Mouse (Mus musculus): Measurements from ENCODE around the gene Lyzl4. TPM values are rescaled to one million over a fixed set of nuclear protein-coding genes. Genes with fewer than 3 reads are reported as not detected.

Lyzl4 gene
- total and polyA plus RNA-seq, 3 experiments: not detected

DNA sequence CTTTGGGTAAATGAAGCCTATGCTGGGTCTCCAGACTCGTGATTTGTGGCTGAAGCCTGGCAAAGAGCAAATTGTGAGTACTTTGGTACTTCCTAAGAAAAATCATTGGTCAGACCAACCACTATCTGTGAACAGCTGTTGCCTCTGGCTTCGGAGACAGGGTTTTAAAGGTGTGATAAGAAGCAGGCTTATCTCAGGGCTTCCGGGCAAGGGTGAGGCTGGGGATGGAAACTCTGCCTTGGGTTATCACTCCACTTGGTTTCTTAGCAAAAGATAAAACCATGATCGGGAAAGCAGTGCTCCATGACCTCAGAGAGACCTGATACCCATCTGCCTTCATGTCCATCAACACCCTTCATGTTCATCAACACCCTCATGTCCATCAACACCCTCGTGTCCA lies 92.9 kb downstream of the Lyzl4 start:
- H3K4me1 ChIP-seq (ENCODE audit: control insufficient read depth in 1 of 2, insufficient read depth in 2 of 2, low read length in 2 of 2): peaks cover 0 to 10% of the 10 kb centered on the region in 2 experiments; a peak in 2 of 4 replicates
- TF ChIP-seq EP300 (IDR thresholded peaks at IDR 0.05; ENCODE audit: low read depth in 1 of 2, low read length in 2 of 2): peak; percentile 32 to 37; a peak in 2 of 4 replicates
- peak; percentile 43; the same call in 1 of the 2 replicates for TF ChIP-seq ETS1 (IDR thresholded peaks at IDR 0.05; ENCODE audit: low read depth, low read length)
- TF ChIP-seq MAFK (IDR thresholded peaks at IDR 0.05; ENCODE audit: borderline replicate concordance, low read depth, low read length): no peak
- TF ChIP-seq BHLHE40 (IDR thresholded peaks at IDR 0.05; ENCODE audit: borderline replicate concordance, low read depth, low read length): no peak
- no peak for TF ChIP-seq SIN3A (IDR thresholded peaks at IDR 0.05; ENCODE audit: low read length)
- TF ChIP-seq ZMIZ1 (IDR thresholded peaks at IDR 0.05; ENCODE audit: low read depth, low read length): no peak
- no peak for TF ChIP-seq MAZ (IDR thresholded peaks at IDR 0.05; ENCODE audit: low read depth, low read length)
- peak; percentile 47; the same call in 1 of the 2 replicates for TF ChIP-seq RCOR1 (IDR thresholded peaks at IDR 0.05; ENCODE audit: low read depth, low read length)
- no peak for TF ChIP-seq HCFC1 (IDR thresholded peaks at IDR 0.05; ENCODE audit: low read depth, low read length)
- TF ChIP-seq USF2 (IDR thresholded peaks at IDR 0.05; ENCODE audit: borderline replicate concordance in 1 of 2, insufficient read depth in 1 of 2, low read depth in 1 of 2, low read length in 2 of 2): no peak
- no peak for TF ChIP-seq MXI1 (IDR thresholded peaks at IDR 0.05; ENCODE audit: low read depth, low read length)
- no peak for TF ChIP-seq CHD1 (IDR thresholded peaks at IDR 0.05; ENCODE audit: low read depth, low read length)
- no peak for TF ChIP-seq POLR2AphosphoS5 (IDR thresholded peaks at IDR 0.05; ENCODE audit: borderline replicate concordance, low read depth, low read length)
- TF ChIP-seq TAL1 (IDR thresholded peaks at IDR 0.05; ENCODE audit: low read length): 0 out of 2 replicates have a peak, but pooled peaks have one; percentile 7
- TF ChIP-seq CHD2 (IDR thresholded peaks at IDR 0.05; ENCODE audit: low read length): no peak
- no peak for TF ChIP-seq POLR2A (IDR thresholded peaks at IDR 0.05; ENCODE audit: control insufficient read depth in 1 of 2, insufficient read depth in 1 of 2, low read depth in 1 of 2, low read length in 2 of 2, poor library complexity in 1 of 2)
- peak; percentile 51; the same call in 1 of the 2 replicates for TF ChIP-seq TCF12 (IDR thresholded peaks at IDR 0.05; ENCODE audit: low read depth, low read length)
- peak; percentile 61 for TF ChIP-seq GATA1 (IDR thresholded peaks at IDR 0.05; ENCODE audit: low read depth, low read length)
- no peaks in the 10 kb centered on the region for H3K79me2 ChIP-seq (ENCODE audit: control insufficient read depth, insufficient read depth, low read length, poor library complexity)
- no peaks in the 10 kb centered on the region for H3K36me3 ChIP-seq (ENCODE audit: control insufficient read depth in 1 of 2, insufficient read depth in 2 of 2, low read length in 2 of 2)
- H3K27ac ChIP-seq (ENCODE audit: control insufficient read depth, low read depth, low read length): no peak overlapping the region
- peak; percentile 9 for DNase-seq (ENCODE audit: low read depth, low spot score)
- no peaks in the 10 kb centered on the region for H3K9me3 ChIP-seq (replicated peaks; ENCODE audit: insufficient read depth, low read length)
- H3K4me3 ChIP-seq (ENCODE audit: control insufficient read depth in 1 of 2, insufficient read depth in 1 of 2, low read depth in 2 of 2, low read length in 2 of 2): no peak overlapping the region
- H3K9ac ChIP-seq (ENCODE audit: control insufficient read depth, low read depth, low read length, poor library complexity, severe bottlenecking): no peak overlapping the region
- peaks cover 0 to 1% of the 10 kb centered on the region in 2 experiments; a peak in 1 of 4 replicates for H3K27me3 ChIP-seq (ENCODE audit: control insufficient read depth in 1 of 2, insufficient read depth in 2 of 2, low read length in 2 of 2)

DNA sequence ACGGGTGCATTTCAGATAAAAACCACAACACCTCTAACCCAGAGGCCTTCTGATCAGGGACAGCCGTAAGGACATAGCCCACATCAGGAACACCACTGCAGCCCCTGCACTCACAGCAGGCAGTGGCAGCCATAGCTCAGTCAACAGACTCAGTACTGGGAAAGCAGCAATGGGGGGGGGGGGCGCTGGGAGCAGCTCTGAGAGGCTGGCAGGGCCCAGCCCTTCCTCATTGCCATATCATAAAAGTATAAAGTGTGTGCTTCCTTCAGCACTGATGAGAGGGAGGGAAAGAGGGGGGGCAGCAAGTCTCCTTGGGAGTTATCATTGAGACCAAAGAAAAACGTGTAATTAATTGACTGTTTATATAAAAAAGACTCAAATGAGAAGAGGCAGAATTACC lies 94.5 kb downstream of the Lyzl4 start:
- no peak overlapping the region for H3K27ac ChIP-seq (ENCODE audit: control insufficient read depth, low read depth, low read length)
- H3K9ac ChIP-seq (ENCODE audit: control insufficient read depth, low read depth, low read length, poor library complexity, severe bottlenecking): no peak overlapping the region
- H3K79me2 ChIP-seq (ENCODE audit: control insufficient read depth, insufficient read depth, low read length, poor library complexity): no peaks in the 10 kb centered on the region
- H3K9me3 ChIP-seq (replicated peaks; ENCODE audit: insufficient read depth, low read length): no peaks in the 10 kb centered on the region
- no peak for DNase-seq (ENCODE audit: low read depth, low spot score)
- no peaks in the 10 kb centered on the region for H3K36me3 ChIP-seq (ENCODE audit: control insufficient read depth in 1 of 2, insufficient read depth in 2 of 2, low read length in 2 of 2)
- TF ChIP-seq SIN3A (IDR thresholded peaks at IDR 0.05; ENCODE audit: low read length): no peak
- no peak for TF ChIP-seq TAL1 (IDR thresholded peaks at IDR 0.05; ENCODE audit: low read length)
- TF ChIP-seq CHD2 (IDR thresholded peaks at IDR 0.05; ENCODE audit: low read length): no peak
- TF ChIP-seq MYB (IDR thresholded peaks at IDR 0.05; ENCODE audit: low read depth, low read length): no peak
- no peak for TF ChIP-seq NELFE (IDR thresholded peaks at IDR 0.05; ENCODE audit: low read depth, low read length)
- TF ChIP-seq USF2 (IDR thresholded peaks at IDR 0.05; ENCODE audit: borderline replicate concordance in 1 of 2, insufficient read depth in 1 of 2, low read depth in 1 of 2, low read length in 2 of 2): no peak
- no peak for TF ChIP-seq POLR2AphosphoS5 (IDR thresholded peaks at IDR 0.05; ENCODE audit: borderline replicate concordance, low read depth, low read length)
- TF ChIP-seq POLR2AphosphoS2 (IDR thresholded peaks at IDR 0.05; ENCODE audit: low read length): no peak
- no peak for TF ChIP-seq SMC3 (IDR thresholded peaks at IDR 0.05; ENCODE audit: low read depth, low read length)
- TF ChIP-seq JUND (IDR thresholded peaks at IDR 0.05; ENCODE audit: low read depth, low read length): no peak
- no peak for TF ChIP-seq TBP (IDR thresholded peaks at IDR 0.05; ENCODE audit: low read depth, low read length)
- no peak for TF ChIP-seq ZKSCAN1 (IDR thresholded peaks at IDR 0.05; ENCODE audit: low read depth, low read length)
- TF ChIP-seq CTCF (IDR thresholded peaks at IDR 0.05 in 2 of 3, conservative IDR thresholded peaks at IDR 0.05 in 1 of 3; ENCODE audit: control insufficient read depth in 1 of 3, insufficient read depth in 1 of 3, low read depth in 2 of 3, low read length in 3 of 3, poor library complexity in 1 of 3, severe bottlenecking in 1 of 3): no peak
- TF ChIP-seq ETS1 (IDR thresholded peaks at IDR 0.05; ENCODE audit: low read depth, low read length): no peak
- no peak for TF ChIP-seq EP300 (IDR thresholded peaks at IDR 0.05; ENCODE audit: low read depth in 1 of 2, low read length in 2 of 2)
- no peak for TF ChIP-seq ZMIZ1 (IDR thresholded peaks at IDR 0.05; ENCODE audit: low read depth, low read length)
- peaks cover 0 to 1% of the 10 kb centered on the region in 2 experiments; a peak in 1 of 4 replicates for H3K27me3 ChIP-seq (ENCODE audit: control insufficient read depth in 1 of 2, insufficient read depth in 2 of 2, low read length in 2 of 2)
- peaks cover 0 to 10% of the 10 kb centered on the region in 2 experiments; a peak in 2 of 4 replicates for H3K4me1 ChIP-seq (ENCODE audit: control insufficient read depth in 1 of 2, insufficient read depth in 2 of 2, low read length in 2 of 2)
- H3K4me3 ChIP-seq (ENCODE audit: control insufficient read depth in 1 of 2, insufficient read depth in 1 of 2, low read depth in 2 of 2, low read length in 2 of 2): no peak overlapping the region
